Mouse (Mus musculus): Measurements from ENCODE around the gene Srsf7. TPM values are rescaled to one million over a fixed set of nuclear protein-coding genes. Genes with fewer than 3 reads are reported as not detected.
"Not testable (repeated sequence)": the region's sequence is repeated elsewhere in the genome, so short reads cannot be mapped to it uniquely, and the experiment has no call there.

The Srsf7 gene
- polyA plus RNA-seq, 1 experiment from 2014 or later, result 485 TPM

GRCm38 (mm10) chr17:80235477-80235876, 28.4 kb upstream of the Srsf7 start:
- ATAC-seq (ENCODE audit: low read depth), result no peak

GRCm38 (mm10) chr17:80234376-80234775, 27.3 kb upstream of the Srsf7 start:
- H3K4me3 ChIP-seq (ENCODE audit: low read depth, low read length), result no peak overlapping the region
- H3K9me3 ChIP-seq (ENCODE audit: control insufficient read depth, low read length), result no peaks in the 10 kb centered on the region
- DNase-seq (ENCODE audit: low spot score) (no peak), ATAC-seq (ENCODE audit: low read depth) (no peak)
- peaks cover 27% of the 10 kb centered on the region for H3K36me3 ChIP-seq (ENCODE audit: control insufficient read depth, insufficient read depth, low read length)
- no peak overlapping the region for H3K4me2 ChIP-seq (ENCODE audit: low read depth, low read length)
- H3K27ac ChIP-seq (replicated peaks; ENCODE audit: low read depth, low read length), result no peak overlapping the region
- WGBS, result 85% methylated on average over 7 of the region's 7 CpGs
- no peak overlapping the region for H3K9ac ChIP-seq (ENCODE audit: low read depth, low read length)
- no peaks in the 10 kb centered on the region for H3K27me3 ChIP-seq (replicated peaks; ENCODE audit: control insufficient read depth, insufficient read depth, low read length)
- no peaks in the 10 kb centered on the region for H3K4me1 ChIP-seq (ENCODE audit: control insufficient read depth, insufficient read depth, low read length)

More at GRCm38 (mm10) chr17:80235477-80235876, 28.4 kb upstream of the Srsf7 start:
- Histone ChIP-seq H3K4me2 (ENCODE audit: low read depth, low read length) (no peak overlapping the region), H3K27me3 (replicated peaks; ENCODE audit: control insufficient read depth, insufficient read depth, low read length) (no peaks in the 10 kb centered on the region), H3K9ac (ENCODE audit: low read depth, low read length) (no peak overlapping the region), H3K4me1 (ENCODE audit: control insufficient read depth, insufficient read depth, low read length) (no peaks in the 10 kb centered on the region), H3K27ac (replicated peaks; ENCODE audit: low read depth, low read length) (no peak overlapping the region), H3K9me3 (ENCODE audit: control insufficient read depth, low read length) (no peaks in the 10 kb centered on the region), H3K36me3 (ENCODE audit: control insufficient read depth, insufficient read depth, low read length) (peaks cover 37% of the 10 kb centered on the region), H3K4me3 (ENCODE audit: low read depth, low read length) (no peak overlapping the region)
- no peak for DNase-seq (ENCODE audit: low spot score)
- 82% methylated on average over 3 of the region's 3 CpGs for WGBS

- DNase-seq (ENCODE audit: low spot score) (no peak), ATAC-seq (ENCODE audit: low read depth) (no peak)
- no peaks in the 10 kb centered on the region for H3K27me3 ChIP-seq (replicated peaks; ENCODE audit: control insufficient read depth, insufficient read depth, low read length)
- no peak overlapping the region for H3K9ac ChIP-seq (ENCODE audit: low read depth, low read length)
- no peaks in the 10 kb centered on the region for H3K9me3 ChIP-seq (ENCODE audit: control insufficient read depth, low read length)
- H3K4me1 ChIP-seq (ENCODE audit: control insufficient read depth, insufficient read depth, low read length), result no peaks in the 10 kb centered on the region
- peaks cover 27% of the 10 kb centered on the region for H3K36me3 ChIP-seq (ENCODE audit: control insufficient read depth, insufficient read depth, low read length)
- H3K4me2 ChIP-seq (ENCODE audit: low read depth, low read length), result no peak overlapping the region
- H3K27ac ChIP-seq (replicated peaks; ENCODE audit: low read depth, low read length), result no peak overlapping the region
- WGBS, result 90% methylated on average over 5 of the region's 5 CpGs
- no peak overlapping the region for H3K4me3 ChIP-seq (ENCODE audit: low read depth, low read length)
Measured at GRCm38 (mm10) chr17:80233844-80234243, 26.7 kb upstream of the Srsf7 start.

GRCm38 (mm10) chr17:80229396-80229795, 22.3 kb upstream of the Srsf7 start:
- no peaks in the 10 kb centered on the region for H3K9me3 ChIP-seq (ENCODE audit: control insufficient read depth, low read length)
- 0 out of 2 replicates have a peak, but pooled peaks cover 12% of the 10 kb centered on the region for H3K36me3 ChIP-seq (ENCODE audit: control insufficient read depth, insufficient read depth, low read length)
- no peaks in the 10 kb centered on the region for H3K27me3 ChIP-seq (replicated peaks; ENCODE audit: control insufficient read depth, insufficient read depth, low read length)
- DNase-seq (ENCODE audit: low spot score) (peak; percentile 13), ATAC-seq (ENCODE audit: low read depth) (no peak)
- 81% methylated on average over 2 of the region's 2 CpGs for WGBS
- no peak overlapping the region for H3K4me2 ChIP-seq (ENCODE audit: low read depth, low read length)
- H3K9ac ChIP-seq (ENCODE audit: low read depth, low read length), result no peak overlapping the region
- no peak overlapping the region for H3K4me3 ChIP-seq (ENCODE audit: low read depth, low read length)
- no peak overlapping the region for H3K27ac ChIP-seq (replicated peaks; ENCODE audit: low read depth, low read length)
- 0 out of 2 replicates have a peak, but pooled peaks cover 4% of the 10 kb centered on the region for H3K4me1 ChIP-seq (ENCODE audit: control insufficient read depth, insufficient read depth, low read length)

GRCm38 (mm10) chr17:80225142-80225541, 18.0 kb upstream of the Srsf7 start:
- WGBS, result 42% methylated on average over 4 of the region's 5 CpGs
- Histone ChIP-seq H3K9ac (ENCODE audit: low read depth, low read length) (peak overlapping the region; percentile 75), H3K4me2 (ENCODE audit: low read depth, low read length) (peak overlapping the region; percentile 79), H3K36me3 (ENCODE audit: control insufficient read depth, insufficient read depth, low read length) (0 out of 2 replicates have a peak, but pooled peaks cover 12% of the 10 kb centered on the region), H3K27ac (replicated peaks; ENCODE audit: low read depth, low read length) (peak overlapping the region; percentile 89), H3K4me3 (ENCODE audit: low read depth, low read length) (peak overlapping the region; percentile 50)
- not testable (repeated sequence) for H3K27me3 ChIP-seq (replicated peaks; ENCODE audit: control insufficient read depth, insufficient read depth, low read length); H3K4me1 ChIP-seq (ENCODE audit: control insufficient read depth, insufficient read depth, low read length); H3K9me3 ChIP-seq (ENCODE audit: control insufficient read depth, low read length); ATAC-seq (ENCODE audit: low read depth); DNase-seq (ENCODE audit: low spot score)

- ATAC-seq (ENCODE audit: low read depth) (peak; percentile 98), DNase-seq (ENCODE audit: low spot score) (peak; percentile 97)
- Histone ChIP-seq H3K27ac (replicated peaks; ENCODE audit: low read depth, low read length) (peak within 1 kb of the TSS; percentile 89), H3K36me3 (ENCODE audit: control insufficient read depth, insufficient read depth, low read length) (0 out of 2 replicates have a peak, but pooled peaks cover 12% of the 10 kb centered on the region), H3K4me3 (ENCODE audit: low read depth, low read length) (peak within 1 kb of the TSS; percentile 50), H3K4me1 (ENCODE audit: control insufficient read depth, insufficient read depth, low read length) (0 out of 2 replicates have a peak, but pooled peaks cover 4% of the 10 kb centered on the region), H3K9me3 (ENCODE audit: control insufficient read depth, low read length) (no peaks in the 10 kb centered on the region), H3K27me3 (replicated peaks; ENCODE audit: control insufficient read depth, insufficient read depth, low read length) (no peaks in the 10 kb centered on the region), H3K9ac (ENCODE audit: low read depth, low read length) (peak within 1 kb of the TSS; percentile 75), H3K4me2 (ENCODE audit: low read depth, low read length) (peak within 1 kb of the TSS; percentile 79)
- WGBS, result under 1% methylated on average over 33 of the region's 33 CpGs
Measured at GRCm38 (mm10) chr17:80224326-80225116, 17.4 kb upstream of the Srsf7 start, which contains the start of gene Gemin6. Gene Gemin6 (plus strand): TSS chr17:80224441.

GRCm38 (mm10) chr17:80223829-80224228, 16.7 kb upstream of the Srsf7 start:
- WGBS, result 10% methylated on average over 9 of the region's 9 CpGs
- Histone ChIP-seq H3K27me3 (replicated peaks; ENCODE audit: control insufficient read depth, insufficient read depth, low read length) (no peaks in the 10 kb centered on the region), H3K36me3 (ENCODE audit: control insufficient read depth, insufficient read depth, low read length) (0 out of 2 replicates have a peak, but pooled peaks cover 6% of the 10 kb centered on the region), H3K4me3 (ENCODE audit: low read depth, low read length) (peak overlapping the region; percentile 50), H3K27ac (replicated peaks; ENCODE audit: low read depth, low read length) (peak overlapping the region; percentile 89), H3K4me2 (ENCODE audit: low read depth, low read length) (peak overlapping the region; percentile 79), H3K9ac (ENCODE audit: low read depth, low read length) (peak overlapping the region; percentile 75), H3K4me1 (ENCODE audit: control insufficient read depth, insufficient read depth, low read length) (0 out of 2 replicates have a peak, but pooled peaks cover 4% of the 10 kb centered on the region), H3K9me3 (ENCODE audit: control insufficient read depth, low read length) (no peaks in the 10 kb centered on the region)
- ATAC-seq (ENCODE audit: low read depth), result peak; percentile 54
- no peak for DNase-seq (ENCODE audit: low spot score)

GRCm38 (mm10) chr17:80221890-80222628, 15.0 kb upstream of the Srsf7 start:
- DNase-seq (ENCODE audit: low spot score), result no peak
- ATAC-seq (ENCODE audit: low read depth), result no peak
- WGBS, result 69% methylated on average over 3 of the region's 3 CpGs

More at GRCm38 (mm10) chr17:80221890-80222628, 15.0 kb upstream of the Srsf7 start:
- Histone ChIP-seq H3K27me3 (replicated peaks; ENCODE audit: control insufficient read depth, insufficient read depth, low read length) (no peaks in the 10 kb centered on the region), H3K27ac (replicated peaks; ENCODE audit: low read depth, low read length) (no peak overlapping the region), H3K9ac (ENCODE audit: low read depth, low read length) (no peak overlapping the region), H3K9me3 (ENCODE audit: control insufficient read depth, low read length) (no peaks in the 10 kb centered on the region), H3K4me3 (ENCODE audit: low read depth, low read length) (no peak overlapping the region), H3K4me2 (ENCODE audit: low read depth, low read length) (no peak overlapping the region), H3K4me1 (ENCODE audit: control insufficient read depth, insufficient read depth, low read length) (0 out of 2 replicates have a peak, but pooled peaks cover 4% of the 10 kb centered on the region), H3K36me3 (ENCODE audit: control insufficient read depth, insufficient read depth, low read length) (no peaks in the 10 kb centered on the region)

All from embryonic facial prominence, embryonic 14.5 days (tissue).